Mouse (Mus musculus): ENCODE data around the gene Lmo1.

DNA sequence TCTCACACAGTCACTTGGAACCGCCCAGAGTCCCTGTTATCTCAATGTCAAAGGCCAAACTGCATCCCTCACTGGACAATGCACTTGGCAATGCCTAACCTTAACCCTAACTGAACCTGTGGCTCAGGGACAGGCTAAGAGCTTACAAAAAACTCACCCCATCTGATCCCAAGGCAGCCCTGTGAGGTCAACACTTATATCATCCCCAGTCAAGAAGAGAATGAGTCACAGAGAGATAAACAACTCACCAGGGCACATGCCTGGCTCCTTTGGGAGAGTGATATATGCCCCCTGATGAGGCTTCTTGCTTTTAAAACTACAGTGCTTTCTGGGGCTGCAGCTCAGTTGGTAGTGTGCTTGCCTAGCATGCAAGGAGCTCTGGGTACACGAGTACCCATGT lies 34.0 kb downstream of the Lmo1 start:
- TF ChIP-seq POLR2A (IDR thresholded peaks at IDR 0.05; ENCODE audit: low read depth, low read length), result no peak
- no peak for TF ChIP-seq CTCF (IDR thresholded peaks at IDR 0.05; ENCODE audit: extremely low read depth, insufficient read depth, insufficient read length, insufficient replicate concordance)
